Mouse (Mus musculus) urinary bladder, postnatal 25 days (tissue): ENCODE measurements around the gene Chka.

Experiments
- DNase-seq: peaks from one replicate; pipeline ENCODE4 v3.0.0; 2022; ENCODE audit warnings: low spot score

Chka gene

GRCm38 (mm10) chr19:3889096-3889495 is 37.5 kb downstream of the Chka start:
- no peak for DNase-seq

- DNase-seq: no peak
Measured at GRCm38 (mm10) chr19:3890181-3890580, 38.6 kb downstream of the Chka start.

GRCm38 (mm10) chr19:3893545-3894116 is 42.1 kb downstream of the Chka start:
- DNase-seq: no peak

- no peak for DNase-seq
Measured at GRCm38 (mm10) chr19:3894294-3894693, 42.7 kb downstream of the Chka start.

GRCm38 (mm10) chr19:3895171-3895631 is 43.6 kb downstream of the Chka start:
- DNase-seq: no peak

GRCm38 (mm10) chr19:3896208-3896607 is 44.6 kb downstream of the Chka start:
- no peak for DNase-seq

GRCm38 (mm10) chr19:3897557-3897956 is 46.0 kb downstream of the Chka start:
- no peak for DNase-seq

GRCm38 (mm10) chr19:3898952-3899351 is 47.4 kb downstream of the Chka start:
- DNase-seq: no peak

GRCm38 (mm10) chr19:3899618-3900017 is 48.0 kb downstream of the Chka start:
- no peak for DNase-seq

GRCm38 (mm10) chr19:3902966-3903365 is 51.4 kb downstream of the Chka start:
- DNase-seq: no peak

- no peak for DNase-seq
Measured at GRCm38 (mm10) chr19:3903648-3904362, 52.2 kb downstream of the Chka start.

GRCm38 (mm10) chr19:3904363-3904675 is 52.7 kb downstream of the Chka start:
- no peak for DNase-seq

GRCm38 (mm10) chr19:3905261-3905969 is 53.8 kb downstream of the Chka start:
- no peak for DNase-seq

- DNase-seq: no peak
Measured at GRCm38 (mm10) chr19:3906326-3906725, 54.8 kb downstream of the Chka start.

- DNase-seq: peak; percentile 71
Measured at GRCm38 (mm10) chr19:3906795-3907786, 55.5 kb downstream of the Chka start, which contains the start of gene Tcirg1. Gene Tcirg1 (minus strand): TSS chr19:3907133.

- DNase-seq: no peak
Measured at GRCm38 (mm10) chr19:3907876-3908660, 56.5 kb downstream of the Chka start.

- no peak for DNase-seq
Measured at GRCm38 (mm10) chr19:3910206-3910605, 58.6 kb downstream of the Chka start.

GRCm38 (mm10) chr19:3912337-3913204 is 61.0 kb downstream of the Chka start, which contains the start of gene Ndufs8:
Gene Ndufs8 (minus strand): TSS chr19:3912774.
- peak; percentile 73 for DNase-seq

- DNase-seq: no peak
Measured at GRCm38 (mm10) chr19:3913692-3914091, 62.1 kb downstream of the Chka start.

- no peak for DNase-seq
Measured at GRCm38 (mm10) chr19:3914535-3914934, 63.0 kb downstream of the Chka start.
